Mouse (Mus musculus) heart, embryonic 12.5 days (tissue): ENCODE data around the gene March2. TPM values are rescaled to one million over a fixed set of nuclear protein-coding genes. Genes with fewer than 3 reads are reported as not detected.
"Not testable (repeated sequence)": the region's sequence is repeated elsewhere in the genome, so short reads cannot be mapped to it uniquely, and the experiment has no call there.

Source experiments
- ATAC-seq: fragments of 200-750 bp; cut with Nextera tagmentation; 2 replicates; pipeline ENCODE4 v1.8.0; 2017; ENCODE audit warnings: moderate TSS enrichment, moderate library complexity; ENCODE audit not compliant: insufficient number of reproducible peaks, low FRiP score
- H3K27ac ChIP-seq: fragments of 300-500 bp; sonication (generic); 2 replicates; pipeline ENCODE4 v1.5.1; 2016; ENCODE audit warnings: mild to moderate bottlenecking, moderate library complexity; ENCODE audit not compliant: poor library complexity, severe bottlenecking
- H3K27me3 ChIP-seq: fragments of 300-500 bp; sonication (generic); replicated peaks from 2 replicates; pipeline ENCODE4 v1.6.1; 2016; ENCODE audit warnings: mild to moderate bottlenecking, moderate library complexity
- H3K36me3 ChIP-seq: fragments of 300-500 bp; sonication (generic); 2 replicates; pipeline ENCODE4 v1.6.1; 2016; ENCODE audit warnings: mild to moderate bottlenecking, moderate library complexity
- H3K4me1 ChIP-seq: fragments of 300-500 bp; sonication (generic); replicated peaks from 2 replicates; pipeline ENCODE4 v1.6.1; 2016; ENCODE audit warnings: mild to moderate bottlenecking
- H3K4me2 ChIP-seq: fragments of 300-500 bp; sonication (generic); 2 replicates; pipeline ENCODE4 v1.6.1; 2016; ENCODE audit warnings: mild to moderate bottlenecking, moderate library complexity
- H3K4me3 ChIP-seq: fragments of 300-500 bp; sonication (generic); 2 replicates; pipeline ENCODE4 v1.5.1; 2016; ENCODE audit warnings: mild to moderate bottlenecking
- H3K9ac ChIP-seq: fragments of 300-500 bp; sonication (generic); 2 replicates; pipeline ENCODE4 v1.6.1; 2016; ENCODE audit warnings: mild to moderate bottlenecking, moderate library complexity
- H3K9me3 ChIP-seq: fragments of 300-500 bp; sonication (generic); replicated peaks from 2 replicates; pipeline ENCODE4 v1.6.1; 2016; ENCODE audit warnings: mild to moderate bottlenecking, moderate library complexity
- WGBS: fragments of 180-500 bp; shearing (Covaris S2); methylation state at CpG from one replicate; pipeline ENCODE4 v1.1.7; 2016; 5-methylcytosine and 5-hydroxymethylcytosine counted together
- polyA plus RNA-seq: library from polyadenylated mRNA; unstranded; fragments of >200 nt; fragmentation: Nextera tagmentation; extraction: Ambion mirVana; gene quantifications from 2 replicates; pipeline ENCODE4 v1.2.1, GENCODE M21; 2016

Gene March2
- polyA plus RNA-seq, 1 experiment from 2014 or later: 76.5 TPM

DNA sequence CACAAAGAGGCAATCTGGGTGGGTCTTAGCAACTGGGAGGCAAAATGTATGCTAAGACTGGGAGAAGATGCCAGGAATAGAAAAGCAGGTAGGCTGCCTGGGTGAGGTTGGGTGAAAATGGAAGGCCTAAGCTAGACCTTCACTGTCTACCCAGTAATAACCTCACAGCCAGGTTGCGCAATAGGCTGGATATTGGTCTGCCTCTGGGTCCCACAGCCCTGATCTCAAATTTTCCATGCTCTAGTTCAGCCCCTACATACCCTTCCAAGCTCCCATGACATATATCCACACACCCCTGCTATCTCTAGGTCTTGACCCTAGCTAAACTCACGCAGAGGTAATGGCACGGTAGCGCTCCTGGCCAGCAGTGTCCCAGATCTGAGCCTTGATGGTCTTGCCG, 31.0 kb upstream of the March2 start:
- 97% methylated on average over 5 of the region's 5 CpGs for WGBS
- ATAC-seq: no peak
- H3K9ac ChIP-seq: no peak overlapping the region
- H3K4me1 ChIP-seq: peaks cover 34% of the 10 kb centered on the region
- H3K27me3 ChIP-seq: no peaks in the 10 kb centered on the region
- H3K4me3 ChIP-seq: no peak overlapping the region
- H3K36me3 ChIP-seq: peaks cover 56% of the 10 kb centered on the region
- no peak overlapping the region for H3K4me2 ChIP-seq
- no peaks in the 10 kb centered on the region for H3K9me3 ChIP-seq
- H3K27ac ChIP-seq: no peak overlapping the region

DNA sequence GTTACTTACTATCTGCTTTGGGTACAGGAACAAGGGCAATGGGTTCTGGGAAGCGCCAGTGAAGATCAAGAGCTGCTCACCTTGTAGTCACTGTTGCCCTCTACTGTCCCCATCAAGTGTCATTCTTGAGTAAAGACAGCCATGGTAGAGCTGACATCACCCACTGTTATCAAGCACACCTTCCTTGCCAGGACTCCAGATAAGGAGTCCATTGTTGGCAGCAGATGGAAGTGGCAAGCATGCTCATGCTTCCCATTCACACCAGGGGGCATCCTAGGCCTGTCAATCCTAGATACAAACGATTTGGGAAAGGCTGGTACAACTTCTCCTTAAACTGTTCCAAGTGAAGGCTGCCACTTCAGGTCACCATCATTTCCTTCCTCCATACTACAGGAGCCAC, 27.5 kb upstream of the March2 start:
- Histone ChIP-seq H3K4me1 (peaks cover 15% of the 10 kb centered on the region), H3K9ac (no peak overlapping the region), H3K36me3 (peaks cover 49% of the 10 kb centered on the region), H3K4me2 (no peak overlapping the region), H3K4me3 (no peak overlapping the region), H3K27me3 (no peaks in the 10 kb centered on the region), H3K9me3 (no peaks in the 10 kb centered on the region), H3K27ac (no peak overlapping the region)
- ATAC-seq: peak; percentile 77
- WGBS: 55% methylated on average over 2 of the region's 2 CpGs

DNA sequence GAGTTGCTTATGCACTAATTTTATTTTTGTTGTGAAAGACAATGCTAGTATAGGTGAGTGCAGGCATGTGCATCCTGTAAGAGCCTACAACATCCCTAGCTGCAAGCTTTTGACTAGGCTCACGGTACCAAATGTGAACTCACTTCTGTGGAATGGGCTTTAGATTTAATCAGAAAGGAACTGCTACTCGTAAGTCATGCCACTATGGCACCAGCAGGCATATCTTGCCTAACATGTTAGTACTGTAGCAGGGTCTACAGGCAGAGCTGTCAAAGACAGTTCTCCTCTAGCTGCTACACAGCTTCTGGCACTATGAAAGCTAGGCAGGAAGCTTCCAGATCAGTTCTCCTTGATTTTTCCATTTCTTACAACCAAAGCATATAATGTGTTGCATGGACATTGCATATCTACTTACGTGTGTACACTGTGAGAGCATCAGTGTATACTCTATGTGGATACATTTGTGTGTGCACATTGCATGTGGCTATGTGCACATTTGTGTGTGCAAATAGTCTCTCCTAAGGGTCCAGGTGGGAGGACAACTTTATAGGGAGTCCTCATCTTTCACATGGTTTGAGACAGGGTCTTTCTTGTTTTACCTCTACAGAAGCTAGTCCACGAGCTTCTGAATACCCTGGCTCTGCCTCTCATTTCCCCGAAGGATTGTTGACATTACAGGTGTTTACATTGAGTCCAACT, 26.4 kb upstream of the March2 start:
- no peak for ATAC-seq
- WGBS: 87% methylated on average over 5 of the region's 5 CpGs
- no peak overlapping the region for H3K4me2 ChIP-seq
- H3K4me1 ChIP-seq: peaks cover 7% of the 10 kb centered on the region
- peaks cover 43% of the 10 kb centered on the region for H3K36me3 ChIP-seq
- H3K27ac ChIP-seq: no peak overlapping the region
- no peak overlapping the region for H3K4me3 ChIP-seq
- H3K27me3 ChIP-seq: no peaks in the 10 kb centered on the region
- no peak overlapping the region for H3K9ac ChIP-seq
- H3K9me3 ChIP-seq: no peaks in the 10 kb centered on the region

DNA sequence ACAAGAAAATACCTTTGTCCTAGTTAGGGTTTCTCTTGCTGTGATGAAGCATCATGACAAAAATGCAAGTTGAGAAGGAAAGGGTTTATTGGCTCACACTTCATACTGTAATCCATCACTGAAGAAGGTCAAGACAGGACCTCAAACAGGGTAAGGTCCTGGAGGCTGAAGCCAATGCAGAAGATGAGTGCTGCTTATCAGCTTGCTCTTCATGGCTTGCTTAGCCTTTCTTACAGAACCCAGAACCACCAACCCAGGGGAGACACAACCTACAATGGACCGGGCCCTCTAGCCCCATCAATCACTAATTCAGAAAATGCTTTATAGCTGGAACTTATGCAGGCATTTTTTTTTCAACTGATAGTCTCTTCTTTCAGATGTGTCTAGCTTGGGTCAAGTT, 23.9 kb upstream of the March2 start:
- Histone ChIP-seq H3K27me3 (no peaks in the 10 kb centered on the region), H3K9ac (no peak overlapping the region), H3K4me3 (no peak overlapping the region), H3K4me2 (no peak overlapping the region), H3K9me3 (no peaks in the 10 kb centered on the region), H3K27ac (no peak overlapping the region), H3K4me1 (peaks cover 7% of the 10 kb centered on the region), H3K36me3 (peaks cover 19% of the 10 kb centered on the region)
- ATAC-seq: no peak
- 93% methylated on average over 1 of the region's 1 CpGs for WGBS

DNA sequence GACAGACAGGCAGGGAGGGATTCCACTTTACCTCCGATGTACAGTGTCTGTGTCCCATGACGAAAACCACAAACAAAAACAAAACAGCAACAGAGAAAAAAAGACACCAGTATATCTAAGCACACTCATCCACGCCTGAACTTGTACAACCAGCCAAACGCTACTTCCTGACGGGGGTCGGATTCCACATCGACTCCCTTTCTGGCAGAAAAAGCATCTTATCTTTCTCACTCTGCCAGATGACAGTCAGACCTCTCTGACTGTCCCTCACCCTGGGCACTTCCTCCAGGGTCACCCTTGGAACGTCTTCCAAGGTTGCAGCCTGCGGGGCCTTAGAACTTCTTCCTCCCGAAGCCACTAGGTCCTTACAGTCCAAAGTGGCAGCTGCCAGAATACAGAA, 15.1 kb upstream of the March2 start:
- not testable (repeated sequence) for H3K4me3 ChIP-seq, H3K4me2 ChIP-seq, ATAC-seq, H3K36me3 ChIP-seq, H3K27me3 ChIP-seq, H3K4me1 ChIP-seq, H3K9me3 ChIP-seq, H3K27ac ChIP-seq, H3K9ac ChIP-seq
- WGBS: 45% methylated on average over 10 of the region's 10 CpGs

DNA sequence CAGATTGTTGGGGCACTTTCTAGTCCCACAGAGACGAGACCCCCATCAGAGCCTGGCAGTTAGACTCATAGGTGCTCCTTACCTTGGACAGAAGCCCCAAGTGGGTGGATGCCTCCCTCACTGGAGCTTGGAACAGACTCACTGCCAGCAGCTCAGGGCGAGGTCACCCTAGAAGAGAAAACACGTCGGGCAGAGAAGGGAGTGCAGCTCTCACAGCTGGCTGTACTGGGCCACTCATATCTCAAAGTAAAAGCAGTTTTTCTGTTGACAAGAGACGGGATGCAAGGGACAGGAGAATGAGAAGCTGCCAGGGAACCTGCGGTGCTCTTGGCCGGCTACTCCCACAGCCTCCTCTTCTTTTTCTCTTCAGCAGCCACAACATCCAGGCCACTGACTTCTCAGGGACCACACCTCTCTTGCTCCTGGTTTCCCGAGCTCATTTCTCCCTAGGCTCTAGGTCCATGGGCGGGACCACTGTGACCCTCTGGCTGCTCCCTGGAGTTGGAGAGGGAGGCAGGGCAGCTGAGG, 14.2 kb upstream of the March2 start:
- H3K9me3 ChIP-seq, H3K4me1 ChIP-seq, H3K36me3 ChIP-seq, H3K4me3 ChIP-seq, H3K4me2 ChIP-seq, H3K27me3 ChIP-seq, H3K27ac ChIP-seq, ATAC-seq, H3K9ac ChIP-seq: not testable (repeated sequence)
- WGBS: 53% methylated on average over 9 of the region's 9 CpGs

DNA sequence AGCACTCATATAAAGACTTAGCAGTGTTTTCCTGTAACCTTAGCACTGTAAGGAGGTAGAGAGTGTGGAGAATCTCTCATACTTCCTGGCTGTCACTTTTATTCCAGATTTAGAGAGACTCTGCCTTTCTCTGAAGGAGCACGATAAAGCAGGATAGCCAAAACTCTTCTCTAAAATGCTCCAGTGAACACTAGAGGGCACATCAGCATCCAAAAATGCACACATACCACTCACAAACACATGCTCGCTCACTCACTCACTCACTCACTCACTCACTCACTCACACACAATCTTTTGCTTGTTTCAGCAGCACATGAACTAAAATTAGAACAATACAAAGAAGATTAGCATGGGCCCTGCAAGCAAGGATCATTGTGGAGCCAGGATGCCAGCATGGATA, 10.7 kb upstream of the March2 start:
- Histone ChIP-seq H3K27ac (no peak overlapping the region), H3K9me3 (no peaks in the 10 kb centered on the region), H3K4me1 (0 out of 2 replicates have a peak, but pooled peaks cover 5% of the 10 kb centered on the region), H3K9ac (no peak overlapping the region), H3K27me3 (no peaks in the 10 kb centered on the region), H3K4me2 (no peak overlapping the region), H3K36me3 (no peaks in the 10 kb centered on the region), H3K4me3 (no peak overlapping the region)
- 73% methylated on average over 2 of the region's 2 CpGs for WGBS
- ATAC-seq: no peak

DNA sequence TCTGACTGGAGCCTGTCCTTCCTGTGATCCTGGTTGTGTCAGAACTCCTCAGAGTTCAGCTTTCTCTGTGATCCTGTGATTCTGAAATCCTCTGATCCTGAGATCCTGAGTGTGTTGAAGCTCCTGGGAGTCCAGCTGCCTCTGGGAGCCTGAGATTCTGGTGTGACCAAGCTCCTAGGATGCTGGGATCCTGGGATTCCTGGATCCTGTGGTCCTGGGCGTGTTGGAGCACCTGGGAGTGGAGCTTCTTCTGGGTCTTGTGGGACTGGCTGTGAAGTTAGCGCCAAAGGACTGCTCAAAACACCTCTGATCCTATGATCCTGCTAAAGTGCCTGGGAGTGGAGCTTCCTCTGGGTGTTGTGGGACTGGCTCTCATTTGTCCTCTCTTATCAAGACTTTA, 9.9 kb upstream of the March2 start:
- H3K27ac ChIP-seq: no peak overlapping the region
- 76% methylated on average over 2 of the region's 2 CpGs for WGBS
- H3K4me2 ChIP-seq: no peak overlapping the region
- ATAC-seq: no peak
- H3K4me3 ChIP-seq: no peak overlapping the region
- no peaks in the 10 kb centered on the region for H3K36me3 ChIP-seq
- H3K4me1 ChIP-seq: 0 out of 2 replicates have a peak, but pooled peaks cover 5% of the 10 kb centered on the region
- H3K9me3 ChIP-seq: no peaks in the 10 kb centered on the region
- no peaks in the 10 kb centered on the region for H3K27me3 ChIP-seq
- no peak overlapping the region for H3K9ac ChIP-seq

DNA sequence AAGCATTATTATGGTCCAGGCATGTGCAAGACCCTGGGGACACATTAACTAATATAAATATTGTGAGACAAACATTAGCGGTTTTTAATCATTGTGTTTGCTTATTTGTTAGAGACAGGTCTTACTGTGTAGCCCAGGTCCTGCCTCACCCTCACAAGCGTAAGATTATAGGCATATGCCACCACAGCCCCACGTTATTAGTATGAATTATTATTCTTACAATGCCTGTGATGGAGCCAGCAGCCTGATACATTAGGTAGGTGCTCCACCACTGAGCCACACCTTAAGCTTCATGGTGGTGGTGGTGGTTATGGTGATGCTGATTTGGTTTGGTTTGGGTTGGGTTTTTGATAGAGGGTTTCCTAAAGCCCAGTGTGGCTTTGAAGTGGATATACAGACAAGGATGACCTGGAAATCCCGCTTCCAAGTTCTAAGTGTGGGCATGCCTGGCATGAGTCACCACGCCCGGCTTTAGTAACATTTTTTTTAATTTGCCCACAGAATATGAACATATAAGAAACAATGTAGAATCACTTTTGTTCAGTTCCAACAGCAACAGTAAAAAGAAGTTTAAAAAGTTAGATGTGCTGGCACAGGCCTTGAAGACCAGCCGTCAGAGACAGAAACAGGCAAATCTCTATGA, 1.4 kb upstream of the March2 start:
- H3K4me3 ChIP-seq: no peak overlapping the region
- no peaks in the 10 kb centered on the region for H3K9me3 ChIP-seq
- no peaks in the 10 kb centered on the region for H3K27me3 ChIP-seq
- H3K9ac ChIP-seq: no peak overlapping the region
- H3K36me3 ChIP-seq: 0 out of 2 replicates have a peak, but pooled peaks cover 4% of the 10 kb centered on the region
- 90% methylated on average over 7 of the region's 7 CpGs for WGBS
- H3K4me2 ChIP-seq: no peak overlapping the region
- 0 out of 2 replicates have a peak, but pooled peaks cover 4% of the 10 kb centered on the region for H3K4me1 ChIP-seq
- no peak for ATAC-seq
- no peak overlapping the region for H3K27ac ChIP-seq

DNA sequence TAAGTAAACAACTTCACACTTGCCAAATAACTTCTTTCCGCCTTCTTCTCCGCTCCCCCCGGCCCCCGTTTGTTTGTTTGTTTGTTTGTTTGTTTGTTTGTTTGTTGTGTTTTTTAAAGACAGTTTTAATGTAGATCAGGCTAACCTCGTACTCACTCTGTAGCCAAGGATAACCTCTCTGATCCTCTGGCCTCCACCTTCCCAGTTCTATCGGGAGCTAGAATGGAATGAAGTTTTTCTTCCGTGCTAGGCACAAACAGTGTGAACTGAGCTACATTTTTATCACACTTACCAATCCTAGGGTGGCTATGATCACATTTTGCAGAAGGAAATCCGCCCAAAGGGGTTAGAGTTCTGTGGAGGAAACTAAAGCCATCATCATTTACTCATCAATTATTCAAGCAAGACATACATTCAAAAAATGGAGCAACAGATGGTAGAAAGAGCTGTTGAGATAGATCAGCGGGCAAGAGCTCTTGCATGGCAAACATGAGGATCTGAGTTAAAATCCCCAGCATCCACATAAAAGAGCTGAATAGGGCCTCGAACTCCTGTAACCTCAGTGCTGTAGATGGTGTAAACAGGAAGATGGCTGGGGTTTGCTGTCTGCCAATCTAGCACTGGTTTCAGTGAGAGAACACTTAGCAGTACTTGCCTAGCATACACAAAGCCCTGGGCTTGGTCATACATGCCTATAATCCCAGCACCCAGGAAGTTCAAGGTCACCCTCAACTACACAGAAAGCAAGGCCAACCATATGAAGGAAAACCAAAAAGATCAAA, 665 bp upstream of the March2 start:
- peak overlapping the region; percentile 77 for H3K4me2 ChIP-seq
- H3K9me3 ChIP-seq: no peaks in the 10 kb centered on the region
- H3K4me3 ChIP-seq: peak overlapping the region; percentile 87
- no peak for ATAC-seq
- WGBS: 48% methylated on average over 10 of the region's 10 CpGs
- 0 out of 2 replicates have a peak, but pooled peaks cover 4% of the 10 kb centered on the region for H3K4me1 ChIP-seq
- no peak overlapping the region for H3K9ac ChIP-seq
- H3K27ac ChIP-seq: no peak overlapping the region
- H3K27me3 ChIP-seq: no peaks in the 10 kb centered on the region
- H3K36me3 ChIP-seq: 0 out of 2 replicates have a peak, but pooled peaks cover 4% of the 10 kb centered on the region

DNA sequence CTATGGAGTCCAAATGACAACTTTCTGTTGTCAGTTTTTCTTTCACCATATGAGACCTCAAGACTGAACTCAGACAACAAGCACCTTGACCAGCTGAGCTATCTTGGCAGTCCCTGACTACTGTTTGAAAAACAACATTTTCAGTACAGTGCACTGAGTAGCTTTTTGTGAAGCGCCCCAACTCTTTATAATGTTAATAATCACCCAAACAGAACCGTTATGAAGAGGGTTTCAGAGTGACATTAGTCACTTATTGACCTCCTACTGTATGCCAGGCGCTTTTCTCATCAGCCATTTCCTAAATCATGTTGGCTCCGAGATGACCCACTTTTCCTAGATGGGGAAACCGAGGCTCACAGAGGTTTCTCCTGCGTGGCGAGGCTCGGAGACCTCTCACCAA, 488 bp downstream of the March2 start:
- H3K4me1 ChIP-seq: peaks cover 12% of the 10 kb centered on the region; the same call in 1 of the 2 replicates
- peak overlapping the region; percentile 77 for H3K4me2 ChIP-seq
- ATAC-seq: no peak
- peak overlapping the region; percentile 87 for H3K9ac ChIP-seq
- peak overlapping the region; percentile 87 for H3K4me3 ChIP-seq
- no peaks in the 10 kb centered on the region for H3K9me3 ChIP-seq
- peak overlapping the region; percentile 40; the same call in 1 of the 2 replicates for H3K27ac ChIP-seq
- H3K27me3 ChIP-seq: no peaks in the 10 kb centered on the region
- H3K36me3 ChIP-seq: 0 out of 2 replicates have a peak, but pooled peaks cover 4% of the 10 kb centered on the region
- 8% methylated on average over 8 of the region's 8 CpGs for WGBS
